Mouse (Mus musculus) lung, postnatal 0 days (tissue): ENCODE results near the gene Rplp1. TPM values are rescaled to one million over a fixed set of nuclear protein-coding genes. Genes with fewer than 3 reads are reported as not detected.

Experiments
- ATAC-seq: fragments of 200-750 bp; cut with Nextera tagmentation; 2 replicates; pipeline ENCODE4 v1.8.0; 2017; ENCODE audit warnings: moderate library complexity
- DNase-seq: peaks from one replicate; pipeline ENCODE4 v3.0.0-alpha.2; 2016; ENCODE audit warnings: low spot score
- H3K27ac ChIP-seq: fragments of 300-500 bp; sonication (generic); 2 replicates; pipeline ENCODE4 v1.5.1; 2014; ENCODE audit warnings: antibody characterized with exemption, mild to moderate bottlenecking, low read length, mixed read lengths
- H3K27me3 ChIP-seq: fragments of 300-500 bp; sonication (generic); replicated peaks from 2 replicates; pipeline ENCODE4 v1.6.1; 2014; ENCODE audit warnings: low read length, mixed read lengths; ENCODE audit not compliant: insufficient read depth
- H3K36me3 ChIP-seq: fragments of 300-500 bp; sonication (generic); 2 replicates; pipeline ENCODE4 v1.6.1; 2014; ENCODE audit warnings: low read length, mixed read lengths; ENCODE audit not compliant: insufficient read depth
- H3K4me1 ChIP-seq: fragments of 300-500 bp; sonication (generic); 2 replicates; pipeline ENCODE4 v1.6.1; 2014; ENCODE audit warnings: antibody characterized with exemption, low read depth, low read length, mixed read lengths; ENCODE audit not compliant: insufficient read depth
- H3K4me2 ChIP-seq: fragments of 300-500 bp; sonication (generic); replicated peaks from 2 replicates; pipeline ENCODE4 v1.6.1; 2014; ENCODE audit warnings: low read depth, mild to moderate bottlenecking, low read length, moderate library complexity, mixed read lengths
- H3K4me3 ChIP-seq: fragments of 300-500 bp; sonication (generic); 2 replicates; pipeline ENCODE4 v1.5.1; 2014; ENCODE audit warnings: low read depth, low read length
- H3K9ac ChIP-seq: fragments of 300-500 bp; sonication (generic); replicated peaks from 2 replicates; pipeline ENCODE4 v1.6.1; 2014; ENCODE audit warnings: low read depth, mild to moderate bottlenecking
- H3K9me3 ChIP-seq: fragments of 300-500 bp; sonication (generic); 2 replicates; pipeline ENCODE4 v1.6.1; 2016; ENCODE audit warnings: low read length, mixed read lengths
- CTCF ChIP-seq: IDR thresholded peaks from 2 replicates; pipeline ENCODE4 v1.5.1; 2016; ENCODE audit warnings: antibody characterized with exemption, mild to moderate bottlenecking
- EP300 ChIP-seq: IDR thresholded peaks from 2 replicates; pipeline ENCODE4 v1.6.1; 2016; ENCODE audit warnings: antibody characterized with exemption, mild to moderate bottlenecking, control low read depth
- WGBS: fragments of 180-500 bp; shearing (Covaris S2); extraction: QIAGEN DNeasy Blood & Tissue Kit; methylation state at CpG from one replicate; pipeline ENCODE4 v1.1.7; 2014; 5-methylcytosine and 5-hydroxymethylcytosine counted together
- polyA plus RNA-seq: library from polyadenylated mRNA; unstranded; fragments of >200 nt; fragmentation: Nextera tagmentation; extraction: Ambion mirVana; gene quantifications from 2 replicates; pipeline ENCODE4 v1.2.1, GENCODE M21; 2015

The Rplp1 gene
- polyA plus RNA-seq, 1 experiment from 2014 or later: 1,182 TPM

DNA sequence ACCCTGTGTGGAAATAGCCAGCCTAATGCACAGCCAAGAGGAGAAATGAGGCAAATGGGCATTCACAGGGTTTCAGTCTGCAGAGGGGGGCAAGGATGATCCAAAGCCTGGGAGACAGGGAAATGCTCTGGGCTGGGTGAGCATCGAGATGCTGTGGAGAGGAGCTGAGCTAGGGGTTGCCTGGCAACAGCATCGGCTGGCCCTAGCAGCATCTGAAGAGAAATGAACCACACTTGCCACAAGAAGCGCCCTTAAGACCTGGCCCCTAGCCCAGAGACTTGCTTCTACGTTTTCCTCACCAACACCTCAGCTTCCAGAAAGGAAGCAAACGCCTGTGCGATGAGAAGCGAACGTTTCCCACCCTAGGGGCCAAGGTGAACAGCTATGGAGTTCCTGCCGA is 11.9 kb downstream of the Rplp1 start:
- no peaks in the 10 kb centered on the region for H3K36me3 ChIP-seq
- H3K4me2 ChIP-seq: no peak overlapping the region
- H3K4me1 ChIP-seq: no peaks in the 10 kb centered on the region
- no peak for TF ChIP-seq EP300
- no peak overlapping the region for H3K9ac ChIP-seq
- peaks cover 15% of the 10 kb centered on the region; the same call in 1 of the 2 replicates for H3K27me3 ChIP-seq
- DNase-seq: peak; percentile 39
- ATAC-seq: no peak
- no peak overlapping the region for H3K27ac ChIP-seq
- H3K4me3 ChIP-seq: no peak overlapping the region
- no peaks in the 10 kb centered on the region for H3K9me3 ChIP-seq
- WGBS: 23% methylated on average over 9 of the region's 9 CpGs

DNA sequence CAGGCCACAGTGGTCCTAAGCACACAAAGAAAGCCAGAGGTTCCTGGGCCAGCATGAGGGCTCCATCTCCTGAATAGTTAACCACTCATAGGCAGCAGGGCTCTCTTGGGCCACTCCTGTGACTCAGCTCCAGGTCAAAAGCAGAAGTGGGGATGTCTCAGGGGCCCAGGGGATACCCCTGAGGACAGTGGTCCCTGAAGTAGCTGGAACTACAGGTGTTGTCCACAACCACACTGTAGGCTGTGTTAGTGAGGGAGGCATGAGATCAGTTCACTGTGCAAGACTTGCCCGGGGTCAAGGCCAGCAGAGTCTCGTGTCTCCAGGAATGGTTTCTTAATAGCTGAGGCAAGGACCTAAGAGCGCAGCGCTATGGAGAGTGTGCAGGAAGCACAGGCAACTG is 12.8 kb downstream of the Rplp1 start:
- ATAC-seq: no peak
- Histone ChIP-seq H3K4me1 (no peaks in the 10 kb centered on the region), H3K27me3 (peaks cover 15% of the 10 kb centered on the region; the same call in 1 of the 2 replicates), H3K9me3 (no peaks in the 10 kb centered on the region), H3K4me3 (no peak overlapping the region), H3K27ac (no peak overlapping the region), H3K4me2 (no peak overlapping the region), H3K9ac (no peak overlapping the region), H3K36me3 (no peaks in the 10 kb centered on the region)
- 76% methylated on average over 4 of the region's 4 CpGs for WGBS
- TF ChIP-seq CTCF: no peak
- TF ChIP-seq EP300: no peak
- no peak for DNase-seq

DNA sequence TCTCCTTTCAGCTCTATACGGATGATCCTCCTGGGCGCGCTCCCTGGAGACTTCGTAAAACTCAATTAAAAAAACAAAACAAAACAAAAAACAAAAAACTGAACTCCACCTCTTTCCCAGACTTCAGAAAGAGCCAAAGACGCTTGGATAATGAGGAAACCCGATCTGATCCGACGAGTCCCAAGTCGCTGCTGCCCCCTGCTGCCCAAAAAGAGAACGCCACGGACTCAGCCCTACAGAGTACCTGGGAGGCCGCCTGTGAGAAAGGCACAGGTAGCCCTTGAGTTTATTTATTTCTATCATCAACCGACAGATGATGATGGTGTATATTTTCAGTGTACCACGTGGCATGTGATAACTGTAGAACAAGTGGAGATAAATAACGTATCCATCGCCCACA is 14.5 kb downstream of the Rplp1 start:
- WGBS: 5% methylated on average over 16 of the region's 16 CpGs
- TF ChIP-seq CTCF: peak; percentile 84
- TF ChIP-seq EP300: no peak
- no peak overlapping the region for H3K27ac ChIP-seq
- H3K9me3 ChIP-seq: no peaks in the 10 kb centered on the region
- peaks cover 15% of the 10 kb centered on the region; the same call in 1 of the 2 replicates for H3K27me3 ChIP-seq
- DNase-seq (peak; percentile 76), ATAC-seq (peak; percentile 34; the same call in 1 of the 2 replicates)
- no peaks in the 10 kb centered on the region for H3K4me1 ChIP-seq
- no peaks in the 10 kb centered on the region for H3K36me3 ChIP-seq
- H3K9ac ChIP-seq: no peak overlapping the region
- peak overlapping the region; percentile 31; the same call in 1 of the 2 replicates for H3K4me2 ChIP-seq
- peak overlapping the region; percentile 9; the same call in 1 of the 2 replicates for H3K4me3 ChIP-seq

DNA sequence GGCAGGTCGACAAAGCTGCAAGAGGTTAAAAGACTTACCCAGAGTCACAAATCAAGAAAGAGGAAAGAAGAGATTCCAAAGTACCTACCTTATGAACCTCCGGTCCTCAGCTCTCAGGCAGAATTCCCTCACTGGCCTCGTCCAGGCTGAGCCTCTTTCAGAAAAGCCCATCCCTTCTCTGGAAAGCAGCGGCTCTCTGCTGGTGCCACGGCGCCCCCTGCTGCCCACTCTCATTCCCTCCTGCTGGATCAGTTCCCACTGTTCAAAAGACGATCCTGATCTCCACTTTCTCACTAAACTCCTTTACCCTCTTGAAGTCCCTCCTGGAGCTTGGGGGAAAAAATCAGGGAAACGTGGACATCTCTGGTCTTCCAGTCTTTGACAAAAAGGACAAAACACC is 15.9 kb downstream of the Rplp1 start:
- Histone ChIP-seq H3K4me3 (no peak overlapping the region), H3K27ac (no peak overlapping the region), H3K27me3 (peaks cover 15% of the 10 kb centered on the region; the same call in 1 of the 2 replicates), H3K36me3 (no peaks in the 10 kb centered on the region), H3K9me3 (no peaks in the 10 kb centered on the region), H3K9ac (no peak overlapping the region), H3K4me2 (no peak overlapping the region), H3K4me1 (no peaks in the 10 kb centered on the region)
- TF ChIP-seq CTCF (peak; percentile 91), EP300 (no peak)
- ATAC-seq (peak; percentile 63), DNase-seq (peak; percentile 87)
- 1% methylated on average over 7 of the region's 8 CpGs for WGBS

DNA sequence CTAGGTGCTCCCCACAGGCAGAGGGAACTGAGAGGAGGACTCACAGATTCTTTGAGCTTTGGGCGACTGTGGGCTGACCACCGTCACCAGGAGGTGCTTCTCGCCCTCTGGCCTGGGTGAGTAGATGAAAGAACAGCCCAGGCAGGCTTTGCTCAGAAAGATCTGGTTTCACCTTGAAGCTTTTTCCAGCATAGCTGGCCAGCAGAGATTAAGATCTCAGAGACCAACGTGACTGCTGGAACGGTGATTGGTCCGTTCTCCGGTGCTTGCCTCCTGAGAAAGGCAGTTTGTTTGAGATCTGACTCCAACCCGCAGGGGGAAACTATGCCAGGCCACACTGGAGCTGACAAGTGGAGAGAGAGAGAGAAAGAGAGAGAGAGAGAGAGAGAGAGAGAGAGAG is 19.3 kb downstream of the Rplp1 start:
- no peaks in the 10 kb centered on the region for H3K4me1 ChIP-seq

DNA sequence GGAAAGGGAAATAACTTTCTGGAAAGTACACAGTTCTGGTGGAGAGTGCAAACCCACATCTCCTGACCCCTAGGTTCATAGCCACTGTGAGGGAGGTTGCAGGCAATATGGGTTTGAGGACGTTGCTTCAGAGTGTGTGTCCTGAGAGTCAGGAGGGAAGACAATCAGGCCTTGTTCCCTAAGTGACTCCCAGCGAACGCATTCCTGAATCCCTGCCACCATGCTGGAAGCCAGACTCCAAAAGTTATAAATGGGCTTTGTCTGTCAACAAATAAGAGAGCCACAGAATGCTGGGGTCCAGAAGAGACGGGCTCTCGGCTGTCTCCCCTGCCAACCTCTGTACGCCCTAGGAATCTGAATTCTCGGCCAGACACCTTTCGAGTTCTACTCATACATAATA is 24.5 kb downstream of the Rplp1 start:
- no peak for ATAC-seq
- H3K36me3 ChIP-seq: no peaks in the 10 kb centered on the region
- 45% methylated on average over 8 of the region's 8 CpGs for WGBS
- no peak overlapping the region for H3K27ac ChIP-seq
- no peak overlapping the region for H3K4me2 ChIP-seq
- no peak overlapping the region for H3K4me3 ChIP-seq
- no peak for DNase-seq
- no peaks in the 10 kb centered on the region for H3K4me1 ChIP-seq
- H3K9me3 ChIP-seq: no peaks in the 10 kb centered on the region
- TF ChIP-seq CTCF: no peak
- TF ChIP-seq EP300: no peak
- no peaks in the 10 kb centered on the region for H3K27me3 ChIP-seq
- H3K9ac ChIP-seq: no peak overlapping the region

More for the DNA sequence above, 19.3 kb downstream of the Rplp1 start:
- Histone ChIP-seq H3K36me3 (no peaks in the 10 kb centered on the region), H3K27ac (no peak overlapping the region), H3K27me3 (peaks cover 15% of the 10 kb centered on the region; the same call in 1 of the 2 replicates), H3K4me3 (no peak overlapping the region), H3K4me2 (no peak overlapping the region), H3K9me3 (no peaks in the 10 kb centered on the region), H3K9ac (no peak overlapping the region)
- DNase-seq (peak; percentile 48), ATAC-seq (peak; percentile 30; the same call in 1 of the 2 replicates)
- TF ChIP-seq CTCF (no peak), EP300 (no peak)
- 44% methylated on average over 8 of the region's 8 CpGs for WGBS
